Mouse (Mus musculus) midbrain, embryonic 15.5 days (tissue): ENCODE data around the gene Agap2. TPM values are rescaled to one million over a fixed set of nuclear protein-coding genes. Genes with fewer than 3 reads are reported as not detected.
A peak's percentile ranks its signal among the peaks of the same experiment; 100 is the strongest.
"Not testable (repeated sequence)": the region's sequence is repeated elsewhere in the genome, so short reads cannot be mapped to it uniquely, and the experiment has no call there.

Experiments used
- ATAC-seq: fragments of 200-750 bp; cut with Nextera tagmentation; replicated peaks from 2 replicates; pipeline ENCODE4 v1.8.0; 2017; ENCODE audit warnings: moderate TSS enrichment
- H3K27ac ChIP-seq: fragments of 300-500 bp; sonication (generic); 2 replicates; pipeline ENCODE4 v1.5.1; 2015; ENCODE audit warnings: mild to moderate bottlenecking, inconsistent platforms
- H3K27me3 ChIP-seq: fragments of 300-500 bp; sonication (generic); replicated peaks from 2 replicates; pipeline ENCODE4 v1.6.1; 2015; ENCODE audit warnings: inconsistent platforms
- H3K36me3 ChIP-seq: fragments of 300-500 bp; sonication (generic); replicated peaks from 2 replicates; pipeline ENCODE4 v1.6.1; 2015; ENCODE audit warnings: inconsistent platforms
- H3K4me1 ChIP-seq: fragments of 300-500 bp; sonication (generic); 2 replicates; pipeline ENCODE4 v1.6.1; 2015; ENCODE audit warnings: inconsistent platforms
- H3K4me2 ChIP-seq: fragments of 300-500 bp; sonication (generic); 2 replicates; pipeline ENCODE4 v1.6.1; 2015; ENCODE audit warnings: inconsistent platforms, mild to moderate bottlenecking, moderate library complexity
- H3K4me3 ChIP-seq: fragments of 300-500 bp; sonication (generic); 2 replicates; pipeline ENCODE4 v1.5.1; 2015; ENCODE audit warnings: mild to moderate bottlenecking, inconsistent platforms
- H3K9ac ChIP-seq: fragments of 300-500 bp; sonication (generic); 2 replicates; pipeline ENCODE4 v1.6.1; 2015; ENCODE audit warnings: mild to moderate bottlenecking, inconsistent platforms
- H3K9me3 ChIP-seq: fragments of 300-500 bp; sonication (generic); 2 replicates; pipeline ENCODE4 v1.6.1; 2016; ENCODE audit warnings: inconsistent platforms
- WGBS: fragments of 180-500 bp; shearing (Covaris S2); methylation state at CpG from one replicate; pipeline ENCODE4 v1.1.7; 2015; ENCODE audit warnings: mixed read lengths; 5-methylcytosine and 5-hydroxymethylcytosine counted together
- polyA plus RNA-seq: library from polyadenylated mRNA; unstranded; fragments of >200 nt; fragmentation: Nextera tagmentation; extraction: Ambion mirVana; gene quantifications from 2 replicates; pipeline ENCODE4 v1.2.1, GENCODE M21; 2015

Gene Agap2
- polyA plus RNA-seq, 1 experiment from 2014 or later: 6.6 TPM

DNA sequence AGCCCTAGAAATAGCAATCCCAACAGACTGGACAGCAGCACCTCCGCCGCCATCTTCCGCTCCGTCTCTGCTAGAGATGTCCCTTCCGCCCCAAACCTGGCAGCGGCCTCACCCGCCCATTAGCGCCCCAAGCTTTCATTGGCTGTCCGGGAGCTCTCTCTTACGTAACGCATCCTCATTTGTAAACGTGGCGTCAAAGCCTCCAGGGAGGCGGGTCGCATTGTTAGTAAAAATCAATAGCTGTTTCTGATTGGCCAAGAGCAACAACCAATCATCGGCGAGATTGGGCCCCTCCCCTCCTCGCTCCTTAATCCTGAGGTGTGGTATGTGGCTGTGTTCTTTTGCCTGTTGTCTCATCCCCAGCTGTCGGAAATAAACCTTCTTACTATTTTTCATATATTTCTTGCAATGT is 46.0 kb downstream of the Agap2 start, which contains the start of gene Os9:
Gene Os9 (minus strand): TSS at position 66 of the 412 bp plus-strand sequence.
- peaks cover 34% of the 10 kb centered on the region for H3K4me1 ChIP-seq
- no peaks in the 10 kb centered on the region for H3K9me3 ChIP-seq
- peak within 1 kb of the TSS; percentile 88 for H3K4me3 ChIP-seq
- H3K36me3 ChIP-seq: 0 out of 2 replicates have a peak, but pooled peaks cover 6% of the 10 kb centered on the region
- no peaks in the 10 kb centered on the region for H3K27me3 ChIP-seq
- peak; percentile 96 for ATAC-seq
- peak within 1 kb of the TSS; percentile 86 for H3K9ac ChIP-seq
- WGBS: 0% methylated on average over 19 of the region's 19 CpGs
- peak within 1 kb of the TSS; percentile 86 for H3K27ac ChIP-seq
- peak within 1 kb of the TSS; percentile 97 for H3K4me2 ChIP-seq

DNA sequence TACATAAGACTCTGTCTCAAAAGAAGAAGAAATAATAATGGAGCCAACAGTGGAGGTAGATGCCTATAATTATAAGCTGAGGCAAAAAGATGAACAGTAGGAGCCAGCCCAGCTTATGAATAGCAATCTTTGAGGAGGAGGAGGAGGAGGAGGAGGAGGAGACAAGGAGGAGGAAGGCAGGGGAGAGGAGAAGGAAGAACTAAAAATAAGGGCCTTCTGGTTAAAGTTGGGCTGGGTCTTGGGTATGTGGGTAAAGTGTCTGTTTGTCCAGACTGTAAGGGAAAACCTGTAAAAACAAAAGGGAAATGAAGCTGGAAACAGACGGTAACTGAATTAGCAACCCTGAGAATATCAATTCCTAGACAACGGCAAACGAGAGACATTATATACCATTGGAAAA is 46.9 kb downstream of the Agap2 start:
- Histone ChIP-seq H3K4me1 (peaks cover 34% of the 10 kb centered on the region), H3K4me3 (peak overlapping the region; percentile 88), H3K9me3 (no peaks in the 10 kb centered on the region), H3K27ac (peak overlapping the region; percentile 86), H3K9ac (peak overlapping the region; percentile 44), H3K27me3 (no peaks in the 10 kb centered on the region), H3K36me3 (0 out of 2 replicates have a peak, but pooled peaks cover 6% of the 10 kb centered on the region), H3K4me2 (peak overlapping the region; percentile 97)
- no peak for ATAC-seq
- WGBS: 84% methylated on average over 3 of the region's 3 CpGs

DNA sequence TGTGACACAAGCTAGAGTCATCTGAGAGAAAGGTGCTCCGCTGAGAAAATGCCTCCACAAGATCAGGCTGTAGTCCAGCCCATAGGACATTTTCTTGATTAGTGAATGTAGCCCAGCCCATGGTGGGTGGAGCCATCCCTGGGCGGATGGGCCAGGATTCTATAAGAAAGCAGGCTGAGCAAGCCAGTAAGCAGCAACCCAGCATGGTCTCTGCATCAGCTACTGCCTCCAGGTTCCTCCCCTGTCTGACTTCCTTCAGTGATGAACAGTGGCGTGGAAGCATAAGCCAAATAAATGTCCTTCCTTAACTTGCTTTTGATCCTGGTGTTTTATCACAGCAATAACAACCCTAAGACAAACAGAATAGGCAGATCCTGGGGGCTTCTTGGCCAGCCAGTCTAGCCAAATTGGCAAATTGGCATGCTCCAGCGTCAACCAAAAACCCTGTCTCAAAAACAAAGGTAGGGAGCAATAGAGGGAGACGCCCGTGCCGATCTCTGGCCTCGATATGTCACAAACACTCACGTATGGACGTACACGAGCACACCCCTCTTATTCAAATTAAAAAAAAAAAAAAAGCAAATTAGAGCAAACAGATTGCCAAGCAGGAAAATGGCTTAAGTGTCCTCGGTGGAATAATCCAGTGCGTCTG is 47.8 kb downstream of the Agap2 start:
- Histone ChIP-seq H3K9me3 (no peaks in the 10 kb centered on the region), H3K36me3 (0 out of 2 replicates have a peak, but pooled peaks cover 2% of the 10 kb centered on the region), H3K4me3 (peak overlapping the region; percentile 25), H3K4me2 (peak overlapping the region; percentile 97), H3K4me1 (peaks cover 34% of the 10 kb centered on the region), H3K27ac (peak overlapping the region; percentile 86), H3K27me3 (no peaks in the 10 kb centered on the region), H3K9ac (peak overlapping the region; percentile 41)
- ATAC-seq: peak; percentile 31; the same call in 1 of the 2 replicates
- 5% methylated on average over 13 of the region's 13 CpGs for WGBS

DNA sequence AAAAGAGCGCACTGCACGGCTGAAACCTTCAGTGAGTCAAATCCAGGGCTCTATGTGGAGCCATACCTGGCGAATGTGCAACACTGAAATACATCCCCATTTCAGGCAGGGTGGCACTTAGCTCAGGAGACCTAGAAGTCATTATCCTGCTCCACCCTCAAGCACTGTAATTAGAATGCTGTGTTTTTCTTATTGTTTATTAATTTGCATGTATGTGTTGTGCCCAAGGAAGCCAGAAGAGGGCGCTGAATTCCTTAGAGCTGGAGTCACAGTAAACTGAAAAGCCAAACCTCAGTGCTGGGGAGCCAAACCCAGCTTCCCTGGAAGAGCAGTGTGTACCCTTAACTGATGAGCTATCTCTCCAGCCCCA is 48.3 kb downstream of the Agap2 start:
- 5% methylated on average over 4 of the region's 4 CpGs for WGBS
- H3K9me3 ChIP-seq: no peaks in the 10 kb centered on the region
- ATAC-seq: no peak
- peak overlapping the region; percentile 97 for H3K4me2 ChIP-seq
- no peaks in the 10 kb centered on the region for H3K27me3 ChIP-seq
- H3K4me1 ChIP-seq: peaks cover 34% of the 10 kb centered on the region
- peak overlapping the region; percentile 41 for H3K9ac ChIP-seq
- H3K4me3 ChIP-seq: peak overlapping the region; percentile 25
- peak overlapping the region; percentile 86 for H3K27ac ChIP-seq
- 0 out of 2 replicates have a peak, but pooled peaks cover 2% of the 10 kb centered on the region for H3K36me3 ChIP-seq

DNA sequence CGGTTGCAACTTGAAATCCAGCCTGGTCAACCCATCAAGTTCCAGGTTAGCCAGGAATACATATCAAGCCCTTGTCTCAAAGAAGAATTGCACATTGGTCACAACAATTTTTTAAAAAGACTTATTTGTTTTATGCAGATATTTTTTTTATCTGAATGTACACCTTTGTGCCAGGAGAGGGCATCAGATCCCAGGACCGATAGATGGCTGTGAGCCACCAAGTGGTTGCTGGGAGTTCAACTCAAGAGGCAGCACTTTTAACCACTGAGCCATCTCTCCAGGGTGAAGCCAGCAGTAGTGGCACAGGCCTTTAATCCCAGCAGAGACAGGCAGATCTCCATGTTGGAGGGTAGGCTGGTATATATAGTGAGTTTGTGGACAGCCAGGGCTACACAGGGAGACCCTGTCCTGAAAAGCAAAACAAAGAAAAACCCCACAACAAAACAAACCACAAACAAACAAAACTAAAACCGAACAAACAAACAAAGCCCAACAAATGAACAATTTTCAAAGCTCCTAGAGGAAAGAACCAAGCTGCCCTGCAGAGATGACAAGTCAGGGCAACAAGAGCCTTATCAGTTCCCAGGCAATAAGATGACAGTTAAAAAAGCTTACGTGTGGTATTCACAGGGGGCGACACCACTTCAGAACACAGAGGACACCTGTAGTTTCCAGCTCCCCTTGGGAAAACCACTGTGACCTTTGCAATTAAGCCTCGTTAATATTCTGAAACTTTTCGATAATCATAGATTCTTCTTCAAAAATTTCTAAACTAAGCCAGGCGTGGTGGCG is 50.3 kb downstream of the Agap2 start:
- no peak for ATAC-seq
- H3K4me2 ChIP-seq: no peak overlapping the region
- H3K4me3 ChIP-seq: no peak overlapping the region
- peaks cover 23% of the 10 kb centered on the region for H3K4me1 ChIP-seq
- H3K9ac ChIP-seq: no peak overlapping the region
- H3K36me3 ChIP-seq: no peaks in the 10 kb centered on the region
- no peaks in the 10 kb centered on the region for H3K9me3 ChIP-seq
- no peaks in the 10 kb centered on the region for H3K27me3 ChIP-seq
- 71% methylated on average over 9 of the region's 9 CpGs for WGBS
- H3K27ac ChIP-seq: no peak overlapping the region

DNA sequence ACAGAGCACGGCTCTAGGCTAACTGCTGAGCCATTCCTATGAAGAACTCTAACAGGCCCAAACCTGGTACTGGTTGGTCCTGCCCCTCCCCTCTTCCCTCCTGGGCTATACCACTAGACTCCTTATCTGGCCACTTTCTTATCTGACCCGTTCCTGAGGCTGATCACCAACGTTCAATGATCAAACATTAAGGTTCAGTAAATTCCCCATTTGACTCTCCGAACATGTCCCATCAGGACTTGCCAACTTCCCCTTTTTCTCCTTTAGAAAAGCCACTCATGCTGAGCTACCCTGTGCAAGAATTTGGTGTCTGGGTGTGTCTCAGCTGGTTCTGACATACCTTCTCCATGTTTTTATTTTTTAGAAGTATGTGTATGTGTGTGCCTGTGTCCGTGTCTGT is 51.5 kb downstream of the Agap2 start:
- ATAC-seq: no peak
- Histone ChIP-seq H3K4me1 (peaks cover 21% of the 10 kb centered on the region), H3K4me3 (no peak overlapping the region), H3K4me2 (no peak overlapping the region), H3K36me3 (no peaks in the 10 kb centered on the region), H3K9me3 (no peaks in the 10 kb centered on the region), H3K9ac (no peak overlapping the region), H3K27ac (no peak overlapping the region), H3K27me3 (no peaks in the 10 kb centered on the region)
- WGBS: 84% methylated on average over 5 of the region's 5 CpGs

DNA sequence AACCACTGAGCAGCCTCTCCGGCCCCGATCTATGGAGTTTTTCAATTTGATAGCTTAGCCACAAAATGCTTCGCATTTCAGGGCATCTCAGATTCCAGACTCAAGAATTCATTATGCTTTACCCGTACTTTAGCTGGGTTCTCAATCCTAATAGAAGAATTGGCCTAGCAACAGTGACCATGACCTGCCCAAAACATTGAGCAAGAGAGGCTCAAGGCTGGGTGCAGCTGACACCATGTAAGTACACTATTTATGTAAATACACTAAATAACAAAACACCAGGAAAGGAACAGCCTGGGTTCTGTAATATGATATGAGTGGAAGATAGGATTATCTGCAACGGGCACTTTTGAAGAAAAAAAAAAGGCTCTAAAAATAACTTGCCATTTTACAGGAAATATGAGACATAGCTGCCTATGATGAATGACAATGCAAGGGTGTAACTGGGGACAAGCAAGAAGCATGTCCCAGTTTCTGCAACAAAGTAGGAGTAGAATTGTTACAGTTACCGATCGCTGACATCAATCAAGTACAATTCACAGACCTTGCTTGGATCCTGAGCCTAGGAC is 52.7 kb downstream of the Agap2 start:
- Histone ChIP-seq H3K9ac (no peak overlapping the region), H3K4me2 (no peak overlapping the region), H3K9me3 (no peaks in the 10 kb centered on the region), H3K36me3 (no peaks in the 10 kb centered on the region), H3K27me3 (no peaks in the 10 kb centered on the region), H3K27ac (no peak overlapping the region), H3K4me3 (no peak overlapping the region), H3K4me1 (peaks cover 9% of the 10 kb centered on the region)
- no peak for ATAC-seq
- 90% methylated on average over 7 of the region's 7 CpGs for WGBS

DNA sequence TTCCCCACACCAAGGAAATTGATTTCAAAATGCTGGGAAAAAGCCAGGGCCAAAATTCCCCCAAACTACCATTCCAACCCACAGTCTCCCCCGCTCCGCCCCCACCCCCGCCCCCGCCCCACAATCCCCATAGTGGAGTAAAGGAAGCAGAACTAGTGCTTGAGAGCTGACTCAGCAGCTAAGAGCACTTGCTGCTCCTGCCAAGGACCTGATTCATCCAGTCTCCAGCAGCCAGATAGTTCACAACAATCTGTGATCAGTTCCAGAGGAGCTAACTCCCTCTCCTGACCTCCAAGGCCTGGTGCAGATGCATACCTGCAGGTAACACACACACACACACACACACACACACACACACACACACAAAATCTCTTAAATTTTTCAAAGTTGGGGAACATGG is 54.3 kb downstream of the Agap2 start:
- no peak for ATAC-seq
- WGBS: 68% methylated on average over 4 of the region's 4 CpGs
- no peak overlapping the region for H3K9ac ChIP-seq
- H3K27ac ChIP-seq: no peak overlapping the region
- no peak overlapping the region for H3K4me3 ChIP-seq
- H3K4me2 ChIP-seq: no peak overlapping the region
- H3K9me3 ChIP-seq: no peaks in the 10 kb centered on the region
- H3K4me1 ChIP-seq: no peaks in the 10 kb centered on the region
- no peaks in the 10 kb centered on the region for H3K36me3 ChIP-seq
- no peaks in the 10 kb centered on the region for H3K27me3 ChIP-seq

DNA sequence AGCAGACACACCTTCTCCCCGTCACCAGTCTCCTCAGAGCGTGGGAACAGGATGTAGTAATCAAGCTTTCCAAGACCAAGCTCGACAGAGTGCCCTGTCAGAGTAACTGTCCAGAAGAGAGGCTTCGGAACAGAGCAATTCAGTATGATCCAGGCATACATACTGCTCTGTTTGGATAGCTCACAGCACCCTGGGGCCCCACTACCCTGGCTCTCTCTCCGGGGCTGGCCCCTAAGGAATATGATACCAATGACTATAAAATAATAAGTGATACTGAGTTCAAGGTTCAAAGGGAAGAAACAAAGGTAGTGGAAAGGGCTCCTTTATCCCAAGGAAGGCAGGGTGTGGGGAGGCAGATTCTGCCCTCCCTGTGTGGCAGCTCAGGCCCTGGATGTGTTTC is 57.4 kb downstream of the Agap2 start:
- Histone ChIP-seq H3K9ac (no peak overlapping the region), H3K36me3 (no peaks in the 10 kb centered on the region), H3K4me3 (no peak overlapping the region), H3K9me3 (no peaks in the 10 kb centered on the region), H3K27me3 (no peaks in the 10 kb centered on the region), H3K4me2 (no peak overlapping the region), H3K27ac (no peak overlapping the region), H3K4me1 (no peaks in the 10 kb centered on the region)
- ATAC-seq: no peak
- WGBS: 81% methylated on average over 5 of the region's 5 CpGs

DNA sequence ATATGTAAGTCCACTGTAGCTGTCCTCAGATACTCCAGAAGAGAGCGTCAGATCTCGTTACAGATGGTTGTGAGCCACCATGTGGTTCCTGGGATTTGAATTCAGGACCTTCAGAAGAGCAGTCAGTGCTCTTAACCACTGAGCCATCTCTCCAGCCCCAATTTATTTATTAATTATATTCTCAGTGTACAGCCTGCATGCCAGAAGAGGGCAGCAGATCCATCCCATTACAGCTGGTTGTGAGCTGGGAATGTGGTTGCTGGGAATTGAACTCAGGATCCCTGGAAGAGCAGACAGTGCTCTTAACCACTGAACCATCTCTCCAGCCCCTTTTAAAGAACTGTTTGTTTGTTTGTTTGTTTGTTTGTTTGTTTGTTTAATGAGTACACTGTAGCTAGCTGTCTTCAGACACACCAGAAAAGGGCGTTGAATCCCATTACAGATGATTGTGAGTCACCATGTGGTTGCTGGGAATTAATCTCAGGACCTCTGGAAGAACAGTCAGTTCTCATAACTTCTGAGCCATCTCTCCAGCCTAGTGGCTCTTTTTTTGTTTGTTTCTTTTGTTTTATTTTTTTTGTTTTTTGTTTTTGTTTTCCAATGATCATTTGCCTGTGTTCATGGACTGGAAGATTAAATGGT is 59.4 kb downstream of the Agap2 start:
- H3K4me1 ChIP-seq, H3K27me3 ChIP-seq, H3K36me3 ChIP-seq, H3K4me2 ChIP-seq, ATAC-seq, H3K4me3 ChIP-seq, H3K9ac ChIP-seq, H3K9me3 ChIP-seq, H3K27ac ChIP-seq: not testable (repeated sequence)
- 85% methylated on average over 3 of the region's 3 CpGs for WGBS

DNA sequence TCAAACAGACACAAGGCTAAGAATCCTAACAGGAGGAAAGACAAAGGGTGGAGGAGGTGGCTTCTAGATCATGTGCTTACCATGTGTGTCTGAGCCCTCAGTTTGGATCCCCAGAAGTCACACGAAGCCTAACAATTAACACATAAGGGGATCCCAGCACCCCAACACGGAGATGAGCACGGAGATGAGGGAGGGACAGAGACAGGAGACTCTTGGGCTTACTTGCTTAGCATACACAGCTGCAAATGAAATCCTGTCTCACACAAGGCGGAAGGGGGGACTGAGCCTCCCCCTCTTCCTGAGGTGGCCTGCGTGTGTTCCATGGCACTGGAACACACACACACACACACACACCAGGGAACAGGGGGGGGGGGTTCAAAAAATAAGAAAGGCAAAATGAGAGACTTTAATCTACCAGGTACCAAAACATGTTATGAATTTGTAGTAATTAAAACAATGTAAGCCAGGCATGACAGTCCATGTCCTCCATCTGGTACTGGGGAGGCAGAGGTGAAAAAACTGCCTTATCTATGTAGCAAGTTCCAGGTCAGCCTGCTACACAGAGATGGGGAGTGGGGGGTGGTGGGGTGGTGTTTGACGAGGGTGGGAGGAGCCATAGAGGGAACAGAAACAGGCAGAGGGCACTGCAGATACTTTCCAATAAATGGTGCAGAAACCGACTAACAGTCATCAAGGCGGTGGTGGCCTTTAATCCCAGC is 60.2 kb downstream of the Agap2 start:
- Histone ChIP-seq H3K9me3 (no peaks in the 10 kb centered on the region), H3K27ac (no peak overlapping the region), H3K9ac (no peak overlapping the region), H3K4me1 (no peaks in the 10 kb centered on the region), H3K36me3 (no peaks in the 10 kb centered on the region), H3K4me2 (no peak overlapping the region), H3K4me3 (no peak overlapping the region), H3K27me3 (no peaks in the 10 kb centered on the region)
- 62% methylated on average over 8 of the region's 8 CpGs for WGBS
- no peak for ATAC-seq

DNA sequence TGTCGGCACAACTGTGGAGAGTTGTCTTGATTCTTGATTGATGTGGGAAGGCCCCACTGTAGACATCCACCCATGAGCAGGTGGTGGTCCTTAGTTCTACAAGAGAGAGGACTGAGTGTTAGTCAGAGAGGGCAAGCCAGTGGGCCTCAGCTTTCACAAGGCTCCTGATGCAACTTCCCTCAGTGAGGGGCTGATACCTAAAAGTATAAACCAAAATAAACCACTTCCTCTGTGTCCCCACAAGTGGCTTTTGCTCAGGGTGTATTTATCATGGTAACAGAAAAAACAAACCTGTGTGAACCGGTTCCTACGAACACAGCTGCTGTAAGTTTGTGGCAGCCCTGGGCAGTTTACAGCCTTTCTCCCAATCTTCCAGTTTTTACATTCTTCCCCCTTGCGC is 61.4 kb downstream of the Agap2 start:
- H3K4me3 ChIP-seq: no peak overlapping the region
- no peaks in the 10 kb centered on the region for H3K27me3 ChIP-seq
- no peak overlapping the region for H3K27ac ChIP-seq
- H3K36me3 ChIP-seq: no peaks in the 10 kb centered on the region
- H3K4me1 ChIP-seq: no peaks in the 10 kb centered on the region
- H3K9ac ChIP-seq: no peak overlapping the region
- no peaks in the 10 kb centered on the region for H3K9me3 ChIP-seq
- no peak overlapping the region for H3K4me2 ChIP-seq
- ATAC-seq: no peak
- WGBS: 94% methylated on average over 4 of the region's 4 CpGs
